Mouse (Mus musculus) embryonic fibroblast, embryonic 13.5 days (primary cell): ENCODE measurements around the gene Pgbd5.

ENCODE experiments used
- CTCF ChIP-seq: IDR thresholded peaks from 2 replicates; pipeline ENCODE4 v1.5.1; 2011; ENCODE audit warnings: mild to moderate bottlenecking, control low read depth, low read length, moderate library complexity, borderline replicate concordance; ENCODE audit not compliant: insufficient read depth
- POLR2A ChIP-seq: IDR thresholded peaks from 2 replicates; pipeline ENCODE4 v1.6.1; 2011; ENCODE audit warnings: low read depth, mild to moderate bottlenecking, control low read depth, low read length, moderate library complexity

- TF ChIP-seq CTCF (no peak), POLR2A (no peak)
These were observed 23.7 kb upstream of the Pgbd5 start for GRCm38 (mm10) chr8:124463111-124463510.
